Mouse (Mus musculus): Measurements from ENCODE around the gene Slc25a4. TPM values are rescaled to one million over a fixed set of nuclear protein-coding genes. Genes with fewer than 3 reads are reported as not detected.
A peak's percentile ranks its signal among the peaks of the same experiment; 100 is the strongest.

Gene Slc25a4
- total and polyA plus RNA-seq, 3 experiments = 50.4 to 177 (median 81.6) TPM

GRCm38 (mm10) chr8:46197673-46198072 lies 13.4 kb downstream of the Slc25a4 start:
- no peak for ATAC-seq (ENCODE audit: extremely low read depth, insufficient number of reproducible peaks, low FRiP score, poor library complexity, severe bottlenecking)
- Histone ChIP-seq H3K36me3 (replicated peaks) (peaks cover 73% of the 10 kb centered on the region), H3K4me3 (ENCODE audit: low read depth, low read length) (no peak overlapping the region), H3K9me3 (replicated peaks) (no peaks in the 10 kb centered on the region), H3K27me3 (ENCODE audit: insufficient read depth, low read length) (no peaks in the 10 kb centered on the region), H3K4me1 (ENCODE audit: insufficient read depth, low read depth, low read length) (no peaks in the 10 kb centered on the region; the same call in 1 of the 2 replicates)
- DNase-seq (ENCODE audit: low spot score) = no peak
- TF ChIP-seq POLR2AphosphoS5 (IDR thresholded peaks at IDR 0.05; ENCODE audit: insufficient replicate concordance, low read depth, low read length) (no peak), TAL1 (conservative IDR thresholded peaks at IDR 0.05; ENCODE audit: low read depth, low read length) (no peak), GATA2 (IDR thresholded peaks at IDR 0.05; ENCODE audit: borderline replicate concordance, low read depth, low read length) (no peak), GATA1 (IDR thresholded peaks at IDR 0.05; ENCODE audit: borderline replicate concordance, low read length) (no peak), CTCF (IDR thresholded peaks at IDR 0.05; ENCODE audit: low read depth, low read length) (no peak)

- Histone ChIP-seq H3K4me1 (ENCODE audit: insufficient read depth, low read depth, low read length) (no peaks in the 10 kb centered on the region; the same call in 1 of the 2 replicates), H3K36me3 (replicated peaks) (peaks cover 74% of the 10 kb centered on the region), H3K4me3 (ENCODE audit: low read depth, low read length) (no peak overlapping the region), H3K9me3 (replicated peaks) (no peaks in the 10 kb centered on the region), H3K27me3 (ENCODE audit: insufficient read depth, low read length) (no peaks in the 10 kb centered on the region)
- no peak for TF ChIP-seq CTCF (IDR thresholded peaks at IDR 0.05; ENCODE audit: low read depth, low read length)
- no peak for TF ChIP-seq POLR2AphosphoS5 (IDR thresholded peaks at IDR 0.05; ENCODE audit: insufficient replicate concordance, low read depth, low read length)
- TF ChIP-seq TAL1 (conservative IDR thresholded peaks at IDR 0.05; ENCODE audit: low read depth, low read length) = no peak
- no peak for TF ChIP-seq GATA1 (IDR thresholded peaks at IDR 0.05; ENCODE audit: borderline replicate concordance, low read length)
- no peak for TF ChIP-seq GATA2 (IDR thresholded peaks at IDR 0.05; ENCODE audit: borderline replicate concordance, low read depth, low read length)
- ATAC-seq (ENCODE audit: extremely low read depth, insufficient number of reproducible peaks, low FRiP score, poor library complexity, severe bottlenecking) = no peak
- no peak for DNase-seq (ENCODE audit: low spot score)
Observed at GRCm38 (mm10) chr8:46196877-46197276, 14.2 kb downstream of the Slc25a4 start.

- H3K36me3 ChIP-seq (replicated peaks) = peaks cover 82% of the 10 kb centered on the region
Observed at GRCm38 (mm10) chr8:46193100-46193499, 18.0 kb downstream of the Slc25a4 start.

GRCm38 (mm10) chr8:46185361-46185760 lies 25.7 kb downstream of the Slc25a4 start:
- ATAC-seq (ENCODE audit: extremely low read depth, insufficient number of reproducible peaks, low FRiP score, poor library complexity, severe bottlenecking) = no peak
- no peaks in the 10 kb centered on the region for H3K9me3 ChIP-seq (replicated peaks)

More at GRCm38 (mm10) chr8:46193100-46193499, 18.0 kb downstream of the Slc25a4 start:
- Histone ChIP-seq H3K9me3 (replicated peaks) (no peaks in the 10 kb centered on the region), H3K4me3 (ENCODE audit: low read depth, low read length) (no peak overlapping the region), H3K4me1 (ENCODE audit: insufficient read depth, low read depth, low read length) (no peaks in the 10 kb centered on the region; the same call in 1 of the 2 replicates), H3K27me3 (ENCODE audit: insufficient read depth, low read length) (no peaks in the 10 kb centered on the region)
- TF ChIP-seq GATA2 (IDR thresholded peaks at IDR 0.05; ENCODE audit: borderline replicate concordance, low read depth, low read length) (no peak), CTCF (IDR thresholded peaks at IDR 0.05; ENCODE audit: low read depth, low read length) (no peak), POLR2AphosphoS5 (IDR thresholded peaks at IDR 0.05; ENCODE audit: insufficient replicate concordance, low read depth, low read length) (no peak), GATA1 (IDR thresholded peaks at IDR 0.05; ENCODE audit: borderline replicate concordance, low read length) (no peak)
- DNase-seq (ENCODE audit: low spot score) (no peak), ATAC-seq (ENCODE audit: extremely low read depth, insufficient number of reproducible peaks, low FRiP score, poor library complexity, severe bottlenecking) (no peak)

GRCm38 (mm10) chr8:46180136-46180535 lies 30.9 kb downstream of the Slc25a4 start:
- peaks cover 59% of the 10 kb centered on the region for H3K36me3 ChIP-seq (replicated peaks)
- no peak for DNase-seq (ENCODE audit: low spot score)
- H3K4me3 ChIP-seq (ENCODE audit: low read depth, low read length) = no peak overlapping the region

More at GRCm38 (mm10) chr8:46185361-46185760, 25.7 kb downstream of the Slc25a4 start:
- no peak for DNase-seq (ENCODE audit: low spot score)
- TF ChIP-seq TAL1 (conservative IDR thresholded peaks at IDR 0.05; ENCODE audit: low read depth, low read length) (no peak), CTCF (IDR thresholded peaks at IDR 0.05; ENCODE audit: low read depth, low read length) (peak; percentile 56)
- Histone ChIP-seq H3K27me3 (ENCODE audit: insufficient read depth, low read length) (no peaks in the 10 kb centered on the region), H3K4me1 (ENCODE audit: insufficient read depth, low read depth, low read length) (no peaks in the 10 kb centered on the region), H3K36me3 (replicated peaks) (peaks cover 65% of the 10 kb centered on the region), H3K4me3 (ENCODE audit: low read depth, low read length) (no peak overlapping the region)

GRCm38 (mm10) chr8:46173651-46174050 lies 37.4 kb downstream of the Slc25a4 start:
- Histone ChIP-seq H3K4me1 (ENCODE audit: insufficient read depth, low read depth, low read length) (peaks cover 15% of the 10 kb centered on the region), H3K27me3 (ENCODE audit: insufficient read depth, low read length) (no peaks in the 10 kb centered on the region), H3K36me3 (replicated peaks) (peaks cover 48% of the 10 kb centered on the region), H3K9me3 (replicated peaks) (no peaks in the 10 kb centered on the region), H3K4me3 (ENCODE audit: low read depth, low read length) (no peak overlapping the region)
- ATAC-seq (ENCODE audit: extremely low read depth, insufficient number of reproducible peaks, low FRiP score, poor library complexity, severe bottlenecking) (no peak), DNase-seq (ENCODE audit: low spot score) (no peak)
- TF ChIP-seq TAL1 (conservative IDR thresholded peaks at IDR 0.05; ENCODE audit: low read depth, low read length) = no peak
- TF ChIP-seq GATA1 (IDR thresholded peaks at IDR 0.05; ENCODE audit: borderline replicate concordance, low read length) = no peak
- no peak for TF ChIP-seq CTCF (IDR thresholded peaks at IDR 0.05; ENCODE audit: low read depth, low read length)
- TF ChIP-seq GATA2 (IDR thresholded peaks at IDR 0.05; ENCODE audit: borderline replicate concordance, low read depth, low read length) = no peak
- TF ChIP-seq POLR2AphosphoS5 (IDR thresholded peaks at IDR 0.05; ENCODE audit: insufficient replicate concordance, low read depth, low read length) = no peak

More at GRCm38 (mm10) chr8:46180136-46180535, 30.9 kb downstream of the Slc25a4 start:
- Histone ChIP-seq H3K9me3 (replicated peaks) (no peaks in the 10 kb centered on the region), H3K4me1 (ENCODE audit: insufficient read depth, low read depth, low read length) (no peaks in the 10 kb centered on the region; the same call in 1 of the 2 replicates), H3K27me3 (ENCODE audit: insufficient read depth, low read length) (no peaks in the 10 kb centered on the region)
- TF ChIP-seq GATA2 (IDR thresholded peaks at IDR 0.05; ENCODE audit: borderline replicate concordance, low read depth, low read length) (no peak), POLR2AphosphoS5 (IDR thresholded peaks at IDR 0.05; ENCODE audit: insufficient replicate concordance, low read depth, low read length) (no peak), CTCF (IDR thresholded peaks at IDR 0.05; ENCODE audit: low read depth, low read length) (no peak), TAL1 (conservative IDR thresholded peaks at IDR 0.05; ENCODE audit: low read depth, low read length) (no peak), GATA1 (IDR thresholded peaks at IDR 0.05; ENCODE audit: borderline replicate concordance, low read length) (no peak)
- ATAC-seq (ENCODE audit: extremely low read depth, insufficient number of reproducible peaks, low FRiP score, poor library complexity, severe bottlenecking) = no peak
